Mouse (Mus musculus) inflammation-experienced regulatory T-cells (primary cell): ENCODE data around the gene Plekhh1. TPM values are rescaled to one million over a fixed set of nuclear protein-coding genes. Genes with fewer than 3 reads are reported as not detected.

Experiments used
- polyA plus RNA-seq, 2 experiments: library from polyadenylated mRNA; unstranded; fragments of 100-300 nt; shearing (Covaris generic); gene quantifications; one replicate each; pipeline ENCODE4 v1.2.1; 2017

Gene Plekhh1
- polyA plus RNA-seq: under 1 TPM; 0.28 to 0.54 TPM

DNA sequence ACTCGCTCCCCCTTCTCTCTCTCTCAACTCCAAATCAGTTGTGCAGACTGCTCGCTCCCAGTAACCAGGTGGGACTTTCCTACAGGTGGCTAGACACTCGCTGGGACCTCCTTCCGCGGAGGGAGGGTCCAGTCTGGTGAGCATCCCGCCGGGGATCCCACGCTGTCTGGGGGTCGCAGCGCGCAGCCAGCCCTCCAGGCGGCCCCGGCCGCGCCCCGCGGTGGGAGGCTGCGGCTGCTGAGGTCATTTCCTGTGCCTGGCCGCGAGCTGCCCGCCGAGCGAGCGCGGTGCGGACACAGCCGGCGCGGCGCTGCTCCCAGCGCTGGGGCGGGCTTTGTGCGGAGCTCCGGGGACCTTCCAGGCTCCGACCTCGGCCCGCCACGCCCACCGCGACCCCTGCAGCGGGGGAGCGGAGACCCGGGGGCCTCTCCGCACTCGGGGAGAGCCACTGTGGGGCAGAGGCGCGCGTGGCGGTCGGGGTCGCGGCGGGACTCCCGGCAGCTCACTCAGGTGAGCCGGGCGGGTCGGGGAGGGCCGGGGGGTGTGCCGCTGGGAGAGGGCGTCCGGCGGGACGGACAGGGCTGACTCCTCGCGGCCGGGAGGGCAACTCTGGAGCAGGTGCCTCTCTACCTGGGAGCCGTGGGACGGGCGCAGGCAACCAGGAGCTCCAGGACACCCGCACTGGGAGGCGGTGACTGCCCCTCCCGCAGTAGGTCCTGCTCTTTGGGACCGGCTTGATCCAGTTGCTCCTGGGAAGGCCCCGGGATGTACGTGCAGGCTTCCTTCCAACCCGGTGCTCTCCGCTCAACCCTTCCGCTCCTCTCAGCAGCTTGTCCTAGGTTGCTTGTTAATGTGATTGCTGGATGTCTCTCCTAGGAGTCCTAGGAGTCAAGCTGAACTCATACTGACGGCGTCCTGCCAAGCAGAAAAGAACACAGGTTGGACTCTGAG lies at the start of gene Plekhh1:
Gene Plekhh1, plus strand, starts transcription at position 253 of the 951 bp plus-strand sequence.

DNA sequence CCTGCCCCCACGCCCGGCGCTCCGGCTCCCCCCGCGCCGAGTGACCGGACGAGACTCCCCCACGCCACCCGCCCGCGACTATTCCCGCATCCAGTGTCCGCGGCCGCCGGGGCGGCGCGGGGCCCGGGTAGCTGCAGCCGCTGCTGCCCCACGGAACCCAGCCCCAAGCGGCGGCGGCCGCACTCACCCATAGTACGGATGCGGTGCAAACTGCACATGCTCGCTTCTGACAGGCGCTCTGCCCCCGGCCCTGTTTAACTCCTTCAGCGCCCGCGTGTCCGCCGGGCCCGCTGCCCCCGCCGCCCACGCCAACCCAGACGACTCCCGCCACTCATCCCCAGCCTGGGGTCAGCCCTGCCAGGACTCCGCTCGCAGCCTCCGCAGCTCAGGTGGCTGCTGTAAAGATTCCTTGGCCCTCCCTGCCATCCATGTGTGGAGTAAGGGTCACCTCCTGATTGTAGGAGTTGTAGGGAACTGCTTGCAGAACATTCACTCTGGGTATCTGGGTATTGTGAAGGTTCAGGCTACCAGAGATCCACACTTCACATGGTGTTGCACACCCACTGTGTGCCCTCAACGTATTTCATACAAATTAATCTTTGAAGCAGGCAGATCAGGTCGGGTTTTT lies 21.7 kb upstream of the Plekhh1 start, which contains the start of gene Tmem229b:
Gene Tmem229b, minus strand, starts transcription at position 502 of the 628 bp plus-strand sequence.

DNA sequence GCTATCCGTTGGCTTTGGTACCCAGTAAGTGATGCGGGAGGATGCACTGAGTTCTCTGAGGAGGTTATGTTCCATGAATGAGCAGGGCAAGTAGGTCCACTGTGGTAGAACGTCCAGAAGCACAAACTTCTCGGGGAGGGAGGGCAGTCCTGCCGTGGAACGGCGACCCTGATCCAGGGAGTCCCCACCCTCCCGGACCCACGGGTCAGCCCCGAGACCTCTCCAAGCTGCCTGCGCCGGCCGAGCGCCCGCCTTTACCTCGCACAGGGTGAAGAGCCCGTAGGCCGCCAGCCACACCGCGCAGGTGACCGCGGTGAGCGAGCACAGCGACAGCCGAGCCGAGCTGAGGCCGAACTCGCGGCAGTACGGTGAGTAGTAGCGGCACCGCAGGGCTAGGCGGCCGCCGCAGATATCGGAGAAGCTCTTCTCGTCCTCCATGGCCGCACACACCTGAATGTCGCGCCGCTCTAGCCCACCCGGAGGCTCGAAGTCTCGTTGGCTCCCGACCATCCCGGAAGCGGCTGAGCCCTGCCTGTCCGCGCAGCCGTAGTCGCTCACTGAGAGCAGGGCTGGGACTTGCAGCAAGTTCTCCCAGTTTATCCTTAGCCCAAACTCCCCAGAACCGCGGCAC lies 60.3 kb downstream of the Plekhh1 start, which contains the start of gene Pigh:
Gene Pigh, minus strand, starts transcription at position 470 of the 631 bp plus-strand sequence.

DNA sequence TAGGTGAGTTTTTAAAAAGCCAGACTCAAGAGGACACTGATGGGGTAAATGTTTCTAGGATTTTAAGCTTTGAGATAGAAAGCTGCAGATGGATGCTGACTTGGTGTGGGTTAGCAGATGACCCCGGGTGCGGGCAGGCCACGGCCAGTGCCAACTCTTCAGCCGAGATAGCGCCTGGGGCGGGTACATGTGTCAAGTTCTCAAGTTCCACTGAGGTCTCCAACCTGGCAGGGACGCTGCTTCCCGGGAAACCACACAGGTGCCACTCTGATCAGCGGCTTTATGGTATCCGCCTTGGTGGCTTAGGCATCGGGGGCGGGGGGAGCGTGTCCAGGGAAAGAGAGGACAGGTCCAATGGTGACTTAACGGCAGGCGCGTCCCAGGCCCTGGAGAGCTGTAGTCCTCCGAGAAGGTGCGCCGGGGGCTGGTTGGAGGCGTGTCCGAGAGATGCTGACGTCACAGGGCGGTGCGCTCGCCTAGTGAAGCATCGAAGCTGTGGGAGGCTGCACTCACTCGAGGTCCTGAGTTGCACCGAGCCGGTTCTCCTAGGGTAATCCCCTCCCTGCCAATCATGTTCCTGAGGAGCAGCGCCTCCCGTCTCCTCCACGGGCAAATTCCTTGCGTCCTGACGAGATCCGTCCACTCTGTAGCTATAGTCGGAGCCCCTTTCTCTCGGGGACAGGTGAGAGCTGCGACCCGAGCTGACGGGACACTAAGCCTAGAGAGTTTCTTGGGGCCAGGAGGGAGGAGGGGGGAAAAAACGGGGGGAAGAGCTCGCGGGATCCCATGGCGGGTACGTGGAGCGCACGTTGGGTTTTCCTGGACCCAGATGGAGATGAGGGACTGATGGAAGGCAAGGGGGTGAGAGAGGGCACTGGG lies 101.6 kb downstream of the Plekhh1 start, which contains the start of gene Arg2:
Gene Arg2, plus strand, starts transcription at position 479 of the 879 bp plus-strand sequence.

Other genes with a start within 250 kb of the Plekhh1 start
- gene Atp6v1d, start 167.5 kb upstream of the Plekhh1 start, polyA plus RNA-seq: 100 to 1,000 TPM; 160 to 195 TPM
- gene Eif2s1, start 167.3 kb upstream of the Plekhh1 start, polyA plus RNA-seq: 100 to 1,000 TPM; 165 to 210 TPM
- gene Plek2, start 122.2 kb upstream of the Plekhh1 start, polyA plus RNA-seq: 1 to 10 TPM in 1 of 2 experiments, under 1 TPM in 1; 0.52 to 1.2 TPM
- gene Tmem229b, start 21.5 kb upstream of the Plekhh1 start, polyA plus RNA-seq: 10 to 100 TPM; 47.7 to 67.8 TPM
- gene Pigh, start 60.5 kb downstream of the Plekhh1 start, polyA plus RNA-seq: 10 to 100 TPM; 26.2 to 27.5 TPM
- gene Arg2, start 101.6 kb downstream of the Plekhh1 start, polyA plus RNA-seq: under 1 TPM in 1 of 2 experiments, not detected in 1; 0.20 TPM
- gene Vti1b, start 143.5 kb downstream of the Plekhh1 start, polyA plus RNA-seq: 100 to 1,000 TPM; 122 to 154 TPM
- gene Rdh11, start 163.1 kb downstream of the Plekhh1 start, polyA plus RNA-seq: 10 to 100 TPM; 19.3 to 28.2 TPM
- 10 to 100 TPM in 1 of 2 experiments, 1 to 10 TPM in 1; 5.8 to 18.8 TPM for gene Rdh12, start 179.8 kb downstream of the Plekhh1 start, polyA plus RNA-seq